Mouse (Mus musculus) adrenal gland, postnatal 25 days (tissue): ENCODE measurements around the gene Galnt7. TPM values are rescaled to one million over a fixed set of nuclear protein-coding genes. Genes with fewer than 3 reads are reported as not detected.
A peak's percentile ranks its signal among the peaks of the same experiment; 100 is the strongest.
"Not testable (repeated sequence)": the region's sequence is repeated elsewhere in the genome, so short reads cannot be mapped to it uniquely, and the experiment has no call there.

ENCODE experiments used
- DNase-seq: peaks from one replicate; pipeline ENCODE4 v3.0.0; 2021; ENCODE audit warnings: mixed read lengths
- total RNA-seq: library from RNA; stranded (reverse); gene quantifications from 2 replicates; pipeline ENCODE4 v1.2.3, GENCODE M21; 2021

The Galnt7 gene
- total RNA-seq, 1 experiment from 2014 or later: 17.2 TPM

GRCm38 (mm10) chr8:57540110-57540838, 112.6 kb downstream of the Galnt7 start:
- DNase-seq: peak; percentile 64

GRCm38 (mm10) chr8:57538601-57539000, 114.2 kb downstream of the Galnt7 start:
- DNase-seq: no peak

GRCm38 (mm10) chr8:57536167-57536566, 116.7 kb downstream of the Galnt7 start:
- DNase-seq: no peak

GRCm38 (mm10) chr8:57534495-57534894, 118.3 kb downstream of the Galnt7 start:
- no peak for DNase-seq

- DNase-seq: no peak
Observed at GRCm38 (mm10) chr8:57533106-57533505, 119.7 kb downstream of the Galnt7 start.

GRCm38 (mm10) chr8:57532223-57532622, 120.6 kb downstream of the Galnt7 start:
- DNase-seq: no peak

GRCm38 (mm10) chr8:57530666-57531349, 122.0 kb downstream of the Galnt7 start:
- peak; percentile 78 for DNase-seq

GRCm38 (mm10) chr8:57530238-57530637, 122.6 kb downstream of the Galnt7 start:
- DNase-seq: no peak

GRCm38 (mm10) chr8:57528036-57528435, 124.8 kb downstream of the Galnt7 start:
- no peak for DNase-seq

GRCm38 (mm10) chr8:57520186-57520786, 132.5 kb downstream of the Galnt7 start:
- DNase-seq: no peak

- no peak for DNase-seq
Observed at GRCm38 (mm10) chr8:57517723-57518122, 135.1 kb downstream of the Galnt7 start.

GRCm38 (mm10) chr8:57516685-57517084, 136.1 kb downstream of the Galnt7 start:
- not testable (repeated sequence) for DNase-seq

- not testable (repeated sequence) for DNase-seq
Observed at GRCm38 (mm10) chr8:57513178-57513661, 139.6 kb downstream of the Galnt7 start.

- peak; percentile 56 for DNase-seq
Observed at GRCm38 (mm10) chr8:57512141-57513056, 140.4 kb downstream of the Galnt7 start.

GRCm38 (mm10) chr8:57511316-57512118, 141.3 kb downstream of the Galnt7 start, which contains the start of gene Hmgb2:
Gene Hmgb2, plus strand, starts transcription at chr8:57511907.
- DNase-seq: peak; percentile 100

GRCm38 (mm10) chr8:57510791-57511315, 142.0 kb downstream of the Galnt7 start:
- no peak for DNase-seq

- no peak for DNase-seq
Observed at GRCm38 (mm10) chr8:57508657-57509056, 144.2 kb downstream of the Galnt7 start.

GRCm38 (mm10) chr8:57507556-57508063, 145.2 kb downstream of the Galnt7 start:
- no peak for DNase-seq

GRCm38 (mm10) chr8:57505500-57505899, 147.3 kb downstream of the Galnt7 start:
- not testable (repeated sequence) for DNase-seq

GRCm38 (mm10) chr8:57503641-57504040, 149.2 kb downstream of the Galnt7 start:
- DNase-seq: peak; percentile 71
